Mouse (Mus musculus): ENCODE data around the gene Gm28305. TPM values are rescaled to one million over a fixed set of nuclear protein-coding genes. Genes with fewer than 3 reads are reported as not detected.

The Gm28305 gene
- polyA plus RNA-seq (2014; fragmentation: Illumina TruSeq; extraction: RNeasy Lipid Tissue Mini Kit (QIAGEN cat#74804)), result not detected

DNA sequence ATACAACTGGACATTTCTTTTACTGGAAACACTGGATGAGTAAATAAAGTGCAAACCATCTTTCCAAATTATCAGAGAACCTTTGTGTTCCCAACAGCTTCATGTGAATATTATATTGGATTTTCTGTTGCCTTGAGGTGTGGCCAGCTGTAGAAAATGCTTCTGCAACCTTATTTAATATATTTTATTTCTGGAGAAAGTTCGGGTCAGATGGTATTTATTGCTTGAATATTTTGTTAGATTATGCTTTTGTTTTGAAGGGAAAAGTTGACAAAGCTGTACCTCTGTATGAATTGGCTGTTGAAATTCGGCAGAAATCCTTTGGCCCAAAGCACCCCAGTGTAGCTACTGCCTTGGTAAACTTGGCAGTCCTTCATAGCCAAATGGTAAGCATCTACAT lies at the start of gene Gm28305:
Gene Gm28305 (plus strand): TSS at position 301 of the 400 bp plus-strand sequence.

DNA sequence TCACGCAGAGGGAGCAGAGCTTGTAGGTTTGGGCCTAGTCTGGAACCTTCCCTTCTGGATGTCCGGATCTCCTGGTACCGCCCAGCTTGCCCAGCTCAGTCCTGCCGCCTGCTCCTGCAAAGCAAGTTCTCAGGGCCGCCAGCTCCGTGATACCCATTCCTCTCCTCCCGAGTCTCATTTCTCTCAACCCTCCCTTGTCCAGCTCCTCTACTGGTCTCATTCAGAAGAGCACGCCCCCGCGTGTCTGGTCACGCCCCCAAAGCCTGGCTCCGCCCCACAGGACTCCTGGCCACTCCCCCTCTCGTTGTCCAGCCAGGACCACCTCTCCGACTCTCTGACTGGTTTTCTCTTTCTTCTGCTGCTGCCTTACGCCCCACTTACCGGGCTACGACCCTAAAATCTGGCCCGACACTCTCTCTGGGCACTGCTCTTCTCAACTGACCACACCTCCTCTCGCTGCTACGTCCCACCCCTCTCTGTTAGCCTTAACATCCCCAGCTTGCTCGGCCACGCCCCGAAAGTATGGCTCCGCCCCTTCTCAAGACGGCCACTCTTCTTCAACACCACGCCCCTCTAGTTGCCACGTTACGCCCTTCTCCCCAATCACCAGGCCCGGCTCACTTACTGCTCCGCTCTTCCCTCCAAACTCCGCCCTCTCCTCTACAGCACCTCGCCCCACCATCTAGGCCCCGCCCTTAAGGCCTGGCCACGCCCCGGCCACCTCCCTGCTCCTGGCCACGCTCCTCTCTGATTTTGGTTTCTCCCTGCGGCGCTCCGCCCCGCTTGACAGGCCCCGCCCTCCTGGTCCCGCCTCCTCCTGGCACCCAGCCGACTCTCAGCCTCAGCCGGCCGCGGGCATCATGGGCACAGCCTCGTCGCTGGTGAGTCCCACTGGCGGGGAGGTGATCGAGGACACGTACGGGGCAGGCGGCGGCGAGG lies 38.3 kb upstream of the Gm28305 start, which contains the start of gene Nphp3:
Gene Nphp3 (plus strand): TSS at position 624 of the 939 bp plus-strand sequence.

DNA sequence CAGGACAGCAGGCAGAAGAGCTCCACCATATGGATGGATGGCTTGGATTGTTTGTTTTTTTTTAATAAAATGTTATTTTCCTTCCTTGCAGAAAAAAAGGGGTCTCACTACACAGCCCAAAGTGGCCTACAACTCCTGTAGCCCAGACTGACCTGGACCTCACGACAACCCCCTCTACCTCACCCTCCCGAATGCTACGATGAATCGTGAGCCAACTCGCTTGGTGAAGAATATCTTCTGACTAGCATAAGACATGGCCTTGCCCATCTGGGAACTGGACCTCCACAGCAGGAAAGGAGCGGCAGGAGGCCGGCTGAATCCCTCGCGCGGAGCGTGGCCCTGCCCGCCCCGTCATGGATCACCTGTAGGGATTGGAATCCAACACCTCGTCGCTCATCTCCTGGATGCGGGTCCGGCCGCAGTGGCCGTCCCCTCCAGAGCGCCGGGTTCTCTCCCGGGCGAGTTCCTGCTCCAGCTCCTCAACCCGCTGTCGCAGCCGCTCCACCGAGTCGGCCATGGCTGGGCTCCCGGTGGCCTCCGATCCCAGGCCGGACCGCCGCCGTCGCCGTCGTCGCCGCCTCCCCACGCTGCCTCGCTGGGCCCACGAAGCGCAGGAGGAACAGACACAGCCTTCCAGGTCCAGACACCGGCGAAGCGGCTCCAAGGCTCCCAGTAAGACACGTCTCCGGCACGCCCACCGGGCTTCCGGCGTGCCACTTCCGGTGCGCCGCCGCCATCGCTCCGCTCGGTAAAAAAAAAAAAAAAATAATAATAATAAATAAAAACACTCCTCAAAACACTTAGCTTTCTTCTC lies 22.2 kb downstream of the Gm28305 start, which contains the start of gene Uba5:
Gene Uba5 (minus strand): TSS at position 705 of the 814 bp plus-strand sequence.

DNA sequence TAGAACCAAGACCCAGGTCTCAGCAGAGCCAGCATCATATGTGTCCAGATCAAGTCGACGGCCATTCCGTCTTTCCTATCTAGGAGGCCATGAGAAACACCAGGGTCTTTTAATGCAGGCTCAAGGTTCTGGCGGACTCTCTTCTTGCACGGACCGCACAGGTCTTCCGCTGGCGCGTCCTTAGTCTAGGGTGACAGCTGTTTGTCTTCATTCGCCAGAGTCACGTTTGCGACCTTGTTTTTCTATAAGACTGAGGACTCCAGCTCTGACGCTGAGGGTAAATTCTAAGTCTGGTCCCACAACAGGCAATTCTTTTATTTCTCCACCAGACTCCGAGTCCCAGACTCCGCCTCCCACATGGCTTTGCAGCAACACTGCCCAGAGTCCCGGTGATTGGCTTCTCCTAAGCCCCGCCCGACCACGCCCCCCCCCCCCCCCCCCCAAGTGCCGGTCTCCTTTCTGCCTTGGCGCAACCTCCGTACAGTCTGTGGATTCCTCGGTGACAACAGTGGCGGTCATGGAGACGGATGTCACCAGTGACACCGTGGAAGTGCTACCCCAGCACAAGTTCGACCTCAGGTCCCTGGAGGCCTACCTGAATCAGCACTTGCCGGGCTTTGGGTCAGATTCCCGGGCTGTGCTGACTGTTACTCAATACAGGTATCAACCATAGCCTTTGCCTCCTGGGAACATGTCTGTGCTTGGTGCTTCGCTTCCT lies 22.9 kb downstream of the Gm28305 start, which contains the start of gene Acad11:
Gene Acad11 (plus strand): TSS at position 134 of the 718 bp plus-strand sequence.

Other genes with a start within 250 kb of the Gm28305 start
- 6.6 TPM for gene Nphp3, start 38.1 kb upstream of the Gm28305 start, polyA plus RNA-seq (2014; fragmentation: Illumina TruSeq; extraction: RNeasy Lipid Tissue Mini Kit (QIAGEN cat#74804))
- gene Uba5, start 22.5 kb downstream of the Gm28305 start, polyA plus RNA-seq (2014; fragmentation: Illumina TruSeq; extraction: RNeasy Lipid Tissue Mini Kit (QIAGEN cat#74804)), result 63.2 TPM
- 27.8 TPM for gene Acad11, start 22.7 kb downstream of the Gm28305 start, polyA plus RNA-seq (2014; fragmentation: Illumina TruSeq; extraction: RNeasy Lipid Tissue Mini Kit (QIAGEN cat#74804))
- gene Ackr4, start 86.3 kb downstream of the Gm28305 start, polyA plus RNA-seq (2014; fragmentation: Illumina TruSeq; extraction: RNeasy Lipid Tissue Mini Kit (QIAGEN cat#74804)), result 2.9 TPM
- 84.1 TPM for gene Dnajc13, start 222.3 kb downstream of the Gm28305 start, polyA plus RNA-seq (2014; fragmentation: Illumina TruSeq; extraction: RNeasy Lipid Tissue Mini Kit (QIAGEN cat#74804))